Mouse (Mus musculus) embryonic fibroblast, embryonic 13.5 days (primary cell): ENCODE data around the gene Gm8024.
"Not testable (repeated sequence)": the region's sequence is repeated elsewhere in the genome, so short reads cannot be mapped to it uniquely, and the experiment has no call there.

Experiments
- CTCF ChIP-seq: IDR thresholded peaks from 2 replicates; pipeline ENCODE4 v1.5.1; 2011; ENCODE audit warnings: mild to moderate bottlenecking, control low read depth, low read length, moderate library complexity, borderline replicate concordance; ENCODE audit not compliant: insufficient read depth
- POLR2A ChIP-seq: IDR thresholded peaks from 2 replicates; pipeline ENCODE4 v1.6.1; 2011; ENCODE audit warnings: low read depth, mild to moderate bottlenecking, control low read depth, low read length, moderate library complexity

- TF ChIP-seq CTCF, POLR2A: not testable (repeated sequence)
Observed at GRCm38 (mm10) chr14:42542316-42543169, 18.5 kb upstream of the Gm8024 start.
